Mouse (Mus musculus) erythroid progenitor cell, adult 5-6 weeks (primary cell): ENCODE results near the gene Ppil1. TPM values are rescaled to one million over a fixed set of nuclear protein-coding genes. Genes with fewer than 3 reads are reported as not detected.
"Not testable (repeated sequence)": the region's sequence is repeated elsewhere in the genome, so short reads cannot be mapped to it uniquely, and the experiment has no call there.

Experiments
- ATAC-seq: replicated peaks from 2 replicates; pipeline ENCODE4 v1.8.0; 2016; ENCODE audit warnings: moderate number of reproducible peaks, mild to moderate bottlenecking, moderate TSS enrichment, inconsistent platforms; ENCODE audit not compliant: poor library complexity, low FRiP score, severe bottlenecking
- total RNA-seq, 2 experiments: library from RNA; stranded (forward) in 1 of 2; stranded (reverse) in 1 of 2; fragments of 150-400 nt in 1 of 2; fragments of 186-747, 209-891 nt in 1 of 2; gene quantifications; 2 replicates each; pipeline versions ENCODE4 v1.2.3 to v1.2.4; 2015 to 2017; ENCODE audit warnings: low replicate concordance in 2 of 2

The Ppil1 gene
- total RNA-seq, 2 experiments from 2014 or later, result 13.3 to 43.6 TPM

DNA sequence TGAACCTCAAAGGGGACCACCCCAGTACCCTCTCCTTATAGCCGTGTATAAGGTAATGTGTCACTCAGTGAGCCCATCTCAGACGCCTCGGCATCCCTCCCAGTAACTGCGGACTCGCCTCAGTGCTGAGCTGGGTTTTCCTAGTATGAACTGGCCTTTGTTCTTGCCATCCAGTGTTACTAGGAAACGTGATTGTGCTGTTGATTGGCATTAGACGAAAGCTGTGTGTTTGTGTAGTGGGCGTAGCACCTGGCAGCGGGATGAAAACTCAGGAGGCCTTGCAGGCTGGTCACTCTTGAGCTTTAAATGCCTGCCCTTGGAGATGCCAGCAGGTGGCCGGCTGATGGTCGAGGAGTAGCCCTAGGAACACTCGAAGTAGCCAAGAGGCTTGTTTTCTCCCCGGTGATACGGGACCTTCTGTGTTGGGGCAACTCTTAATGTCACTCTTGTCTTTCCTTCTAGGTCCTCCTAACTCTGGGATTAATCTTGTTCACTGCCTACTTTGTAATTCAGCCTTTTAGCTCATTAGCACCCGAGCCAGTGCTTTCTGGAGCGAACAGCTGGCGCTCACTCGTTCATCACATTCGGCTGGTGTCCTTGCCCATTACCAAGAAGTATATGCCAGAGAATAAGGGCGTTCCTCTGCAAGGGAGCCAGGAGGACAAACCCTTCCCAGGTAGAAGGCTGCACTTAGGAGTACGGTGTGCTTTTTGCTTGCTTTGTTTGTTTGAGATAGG, 18.4 kb upstream of the Ppil1 start:
- ATAC-seq, result no peak

DNA sequence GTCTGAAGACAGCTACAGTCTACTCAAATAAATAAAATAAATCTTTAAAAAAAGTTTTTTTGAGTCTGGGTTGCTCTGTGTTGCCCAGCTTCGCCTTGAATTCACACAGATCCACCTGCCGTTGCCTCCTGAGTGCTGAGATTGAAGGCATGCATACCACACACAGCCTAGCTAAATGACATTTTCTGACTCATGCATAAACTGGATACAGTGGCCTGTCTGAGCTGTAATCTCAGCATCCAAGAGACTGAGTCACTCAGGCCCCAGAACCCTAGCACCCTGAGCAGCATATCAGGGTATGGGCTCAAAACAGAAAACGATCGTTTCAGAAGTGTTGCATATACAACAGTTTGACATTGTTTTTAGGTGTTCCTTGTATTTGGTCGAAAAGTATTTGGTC, 17.6 kb upstream of the Ppil1 start:
- no peak for ATAC-seq

DNA sequence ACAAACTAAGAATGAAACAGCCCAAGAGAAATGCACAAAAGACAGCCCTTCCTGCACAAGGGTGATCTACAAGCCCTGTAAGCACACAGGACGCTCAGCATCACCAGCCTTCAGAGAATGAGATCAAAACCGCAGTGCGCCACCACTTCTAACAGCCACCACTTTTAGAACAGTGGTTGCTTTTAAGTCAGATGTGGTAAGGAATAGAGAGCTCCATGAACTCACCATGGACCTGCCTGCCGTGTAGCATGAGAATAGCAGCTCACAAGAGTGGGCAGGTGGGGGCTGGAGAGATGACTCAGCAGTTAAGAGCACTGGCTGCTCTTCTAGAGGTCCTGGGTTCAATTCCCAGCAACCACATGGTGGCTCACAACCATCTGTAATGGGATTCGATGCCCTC, 16.4 kb upstream of the Ppil1 start:
- no peak for ATAC-seq

DNA sequence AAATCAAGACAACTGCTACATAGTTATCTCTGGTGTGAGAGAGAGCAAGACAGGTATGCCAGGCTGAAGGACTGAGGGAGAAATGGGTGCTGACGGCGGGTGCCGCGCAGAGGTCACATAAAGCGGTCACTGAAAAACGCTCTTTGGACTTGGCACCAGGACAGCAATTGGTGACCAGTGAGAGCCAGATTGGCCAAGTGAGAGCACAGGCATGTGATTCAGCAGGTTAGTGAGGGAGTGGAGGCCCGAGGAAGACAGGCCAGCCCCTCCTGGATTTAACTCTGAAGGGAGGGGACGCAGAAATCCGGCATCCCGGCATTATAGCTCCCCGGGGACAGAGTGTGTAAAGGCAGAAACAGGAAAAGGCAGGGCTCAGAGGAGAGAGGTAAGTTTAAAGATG, 9.9 kb upstream of the Ppil1 start:
- no peak for ATAC-seq

DNA sequence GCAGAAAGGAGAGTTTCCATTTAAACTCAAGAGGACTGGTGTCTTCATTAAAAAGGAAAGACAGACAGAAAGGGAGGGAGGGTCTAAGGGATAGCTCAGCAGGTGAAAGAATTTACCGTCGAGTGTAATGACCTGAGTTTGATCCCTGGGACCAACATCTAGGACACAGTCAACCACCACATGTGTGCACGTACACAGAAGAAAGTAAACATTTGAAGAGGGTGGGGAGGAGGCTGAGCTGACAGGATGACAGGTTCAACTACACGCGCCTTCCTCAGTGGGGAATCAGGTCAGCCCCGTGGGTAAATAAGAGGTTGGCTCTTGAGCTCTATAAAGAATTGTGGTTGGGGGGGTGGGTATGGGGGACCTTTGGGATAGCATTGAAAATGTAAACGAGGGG, 9.2 kb upstream of the Ppil1 start:
- ATAC-seq, result no peak

DNA sequence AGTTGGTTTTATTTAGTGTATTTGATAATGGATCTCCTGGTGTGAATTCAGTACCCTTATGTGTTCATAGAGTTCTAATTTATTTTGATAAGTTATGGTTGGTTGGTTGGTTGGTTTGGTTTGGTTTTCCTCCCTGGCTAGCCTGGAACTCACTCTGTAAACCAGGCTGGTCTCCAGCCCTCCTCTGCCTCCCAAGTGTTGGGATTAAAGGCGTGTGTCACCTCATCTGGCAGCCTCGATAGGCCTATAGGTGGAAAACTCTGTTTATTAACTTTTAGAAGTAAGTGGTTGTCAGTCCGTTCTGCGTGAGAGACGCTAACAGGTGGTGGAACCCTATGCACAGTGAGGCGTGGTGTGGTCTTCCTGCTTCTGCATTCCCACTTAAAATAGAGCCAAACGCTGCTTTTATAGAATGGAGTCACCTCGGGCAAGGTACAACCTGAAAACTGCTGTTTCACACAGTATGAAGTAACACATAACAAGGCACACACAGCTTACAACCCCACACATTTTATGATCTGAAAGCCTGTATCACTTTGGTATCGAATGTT, 6.2 kb upstream of the Ppil1 start:
- no peak for ATAC-seq

DNA sequence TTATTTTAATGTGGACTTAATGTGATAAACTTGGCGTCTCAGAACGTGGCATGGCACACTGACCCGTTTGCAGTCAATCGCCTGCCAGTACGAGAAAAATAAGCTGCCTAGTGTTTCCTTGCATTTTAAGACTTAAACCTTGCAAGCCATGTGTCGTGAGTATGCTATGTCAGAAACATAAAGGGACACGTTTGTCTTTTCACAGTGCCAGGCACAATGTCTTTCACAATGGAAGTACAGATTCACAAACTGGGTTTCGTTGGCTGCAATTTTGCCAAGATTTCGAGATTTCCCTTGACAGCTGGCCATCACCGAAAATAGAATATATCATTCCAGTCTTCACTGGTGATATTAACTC, 5.3 kb upstream of the Ppil1 start:
- ATAC-seq, result no peak

DNA sequence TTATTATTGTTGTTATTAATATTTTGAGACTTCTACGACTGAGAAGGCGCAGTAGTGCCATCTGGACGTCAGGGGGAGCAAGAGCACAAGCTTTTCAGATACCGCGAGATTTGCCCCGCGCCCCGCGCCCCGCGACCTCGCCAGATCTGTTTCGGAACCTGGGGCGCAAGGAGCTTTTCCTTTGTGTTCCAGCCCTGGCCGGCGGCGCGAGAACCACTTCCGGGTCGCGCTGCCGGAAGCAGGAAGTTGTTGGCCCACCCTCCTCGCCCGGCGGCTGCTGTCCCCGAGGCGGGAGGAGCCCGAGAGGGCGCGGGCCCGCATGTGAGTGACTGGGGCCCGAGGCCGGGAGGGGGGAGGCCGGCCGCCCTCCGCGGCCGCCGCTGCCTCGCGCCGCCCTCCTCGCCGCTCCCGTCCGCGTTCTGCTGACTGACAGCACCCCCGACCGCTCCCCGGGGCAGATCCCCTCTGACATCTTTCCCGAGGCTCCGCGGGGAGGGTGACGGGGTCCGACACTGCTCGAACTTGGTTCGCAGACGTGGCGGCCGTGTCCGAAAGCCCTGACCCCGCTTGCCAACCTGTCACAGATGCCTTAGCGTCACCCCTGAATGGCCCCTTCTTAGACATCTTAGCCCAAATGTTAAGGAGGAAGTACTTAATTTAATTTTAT, 4.8 kb upstream of the Ppil1 start, which contains the start of gene BC004004:
TSS of gene BC004004 (plus strand) at position 107 of the 667 bp plus-strand sequence.
- ATAC-seq, result peak; percentile 92

DNA sequence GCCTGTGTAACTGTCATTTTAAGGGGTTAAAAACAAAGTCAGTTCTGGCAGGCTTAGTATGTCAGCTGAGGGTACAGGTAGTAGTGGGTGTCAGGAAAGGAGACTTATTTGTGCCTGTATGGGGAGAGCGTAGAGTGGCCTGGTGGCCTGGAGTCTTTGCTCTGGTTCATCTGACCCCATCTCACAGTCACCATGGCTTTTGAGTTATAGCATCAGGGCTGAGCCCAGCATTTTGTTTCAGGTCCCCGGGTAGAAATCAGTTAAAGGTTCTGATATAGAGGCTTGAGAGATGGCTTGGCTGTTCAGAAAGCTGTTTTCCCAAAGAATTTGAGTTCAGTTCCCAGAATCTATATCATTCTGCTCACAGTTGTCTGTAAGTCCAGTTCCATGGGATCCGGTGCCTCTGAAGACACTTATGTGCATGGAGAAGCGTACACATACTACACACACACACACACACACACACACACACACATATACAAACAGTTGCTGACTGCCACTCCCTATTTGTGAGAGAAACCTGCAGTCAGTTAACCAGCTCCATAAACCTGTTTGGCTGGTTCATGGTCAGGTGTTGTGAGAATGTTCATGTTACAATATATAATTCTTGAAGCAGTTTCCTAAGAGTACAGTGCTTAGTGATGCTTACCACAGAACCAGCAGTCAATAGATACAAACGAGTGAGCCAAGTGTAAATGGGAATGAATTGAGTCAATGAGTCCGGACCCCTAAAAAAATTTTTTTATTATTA, 4.1 kb upstream of the Ppil1 start:
- ATAC-seq, result no peak

DNA sequence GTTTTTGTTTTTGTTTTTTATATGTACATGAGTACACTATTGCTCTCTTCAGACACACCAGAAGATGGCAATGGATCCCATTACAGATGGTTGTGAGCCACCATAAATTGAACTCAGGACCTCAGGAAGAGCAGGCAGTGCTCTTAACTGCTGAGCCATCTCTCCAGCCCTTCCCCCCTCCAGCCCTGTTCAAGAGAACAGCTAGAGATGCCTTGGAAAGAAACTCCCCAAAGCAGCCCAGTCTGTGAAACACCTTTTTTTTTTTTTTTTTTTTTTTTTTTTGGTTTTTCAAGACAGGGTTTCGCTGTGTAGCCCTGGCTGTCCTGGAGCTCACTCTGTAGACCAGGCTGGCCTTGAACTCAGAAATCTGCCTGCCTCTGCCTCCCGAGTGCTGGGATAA, 3.1 kb upstream of the Ppil1 start:
- ATAC-seq, result not testable (repeated sequence)

DNA sequence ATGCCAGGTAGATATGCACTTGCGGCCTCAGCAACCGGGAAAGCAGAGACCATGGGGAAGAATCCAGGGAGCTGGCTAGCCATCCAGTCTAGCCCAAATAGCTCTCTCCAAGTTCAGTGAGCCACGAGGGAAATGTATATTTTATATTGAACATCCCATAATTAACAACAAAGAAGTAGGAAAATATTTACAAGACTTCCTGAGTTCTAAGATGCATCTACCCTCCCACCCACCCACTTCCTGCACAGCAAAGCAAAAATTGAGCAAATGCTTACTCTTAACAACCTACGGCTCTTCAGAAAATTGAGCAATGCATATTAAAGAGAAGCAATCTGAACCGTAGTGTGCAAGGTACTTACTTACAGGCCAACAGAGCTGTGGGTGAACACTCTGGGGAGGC, 774 bp upstream of the Ppil1 start:
- ATAC-seq, result no peak

DNA sequence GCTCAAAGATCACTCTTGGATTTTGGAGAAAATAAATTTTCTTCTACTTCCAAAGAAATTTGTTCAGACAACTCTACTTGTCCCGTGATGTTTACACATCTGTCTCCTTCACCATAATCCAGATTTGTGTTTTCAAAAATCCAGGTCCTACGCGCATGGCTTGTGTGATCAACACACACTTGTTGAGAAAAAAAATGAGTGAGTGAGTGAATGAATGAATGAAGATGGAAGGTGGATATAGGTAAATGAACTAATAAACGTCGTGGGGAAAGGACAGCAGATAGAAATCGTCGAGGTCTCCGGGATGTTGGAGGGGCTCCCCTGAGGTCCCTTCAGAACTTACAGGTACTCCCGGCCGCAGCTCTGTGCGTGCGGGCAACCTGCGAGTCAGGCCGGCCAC, 569 bp downstream of the Ppil1 start:
- no peak for ATAC-seq

DNA sequence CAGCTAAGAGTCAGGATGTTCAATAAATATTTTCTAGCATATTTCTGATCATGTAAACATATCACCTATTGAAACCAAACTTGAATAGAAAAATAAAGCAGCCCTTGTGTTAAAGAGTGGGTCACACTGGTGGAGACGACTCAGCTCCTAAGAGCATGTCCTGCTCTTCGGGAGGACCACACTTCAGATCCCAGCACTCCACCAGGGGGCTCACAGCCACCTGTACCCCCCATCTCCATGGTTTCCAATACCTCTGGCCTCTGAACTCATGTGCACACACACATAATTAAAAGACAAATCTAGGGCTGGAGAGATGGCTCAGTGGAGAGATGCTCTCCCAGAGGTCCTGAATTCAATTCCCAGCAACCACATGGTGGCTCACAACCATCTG, 1.7 kb downstream of the Ppil1 start:
- no peak for ATAC-seq

DNA sequence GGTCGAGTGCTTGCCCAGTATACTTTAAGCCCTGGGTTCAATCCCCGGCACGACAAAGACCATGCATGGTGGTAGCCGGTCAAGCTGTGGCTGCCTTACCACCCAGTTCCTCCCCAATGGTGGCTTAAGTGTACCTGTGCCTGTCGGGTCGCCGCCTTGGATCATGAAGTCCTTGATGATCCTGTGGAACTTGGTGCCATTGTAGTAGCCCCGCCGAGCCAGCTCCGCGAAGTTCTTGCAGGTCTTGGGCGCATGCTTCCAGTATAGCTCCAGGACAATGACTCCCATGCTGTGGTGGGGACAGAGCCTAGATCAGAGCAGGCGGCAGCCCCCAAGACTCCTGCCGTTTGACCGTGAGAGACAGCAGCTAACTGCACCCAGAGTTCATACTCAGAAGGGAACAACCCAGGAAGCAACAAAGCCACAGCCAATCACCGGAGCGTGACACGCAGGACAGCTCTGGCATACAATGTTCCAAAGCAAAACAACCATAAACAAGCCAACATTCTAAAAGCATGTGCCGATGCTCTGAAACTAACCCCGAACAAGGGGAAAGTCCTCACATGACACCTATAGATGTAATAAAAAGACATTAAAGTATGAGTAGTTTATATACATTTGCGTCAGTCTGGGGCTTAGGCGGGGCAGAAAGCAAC, 2.3 kb downstream of the Ppil1 start:
- no peak for ATAC-seq

DNA sequence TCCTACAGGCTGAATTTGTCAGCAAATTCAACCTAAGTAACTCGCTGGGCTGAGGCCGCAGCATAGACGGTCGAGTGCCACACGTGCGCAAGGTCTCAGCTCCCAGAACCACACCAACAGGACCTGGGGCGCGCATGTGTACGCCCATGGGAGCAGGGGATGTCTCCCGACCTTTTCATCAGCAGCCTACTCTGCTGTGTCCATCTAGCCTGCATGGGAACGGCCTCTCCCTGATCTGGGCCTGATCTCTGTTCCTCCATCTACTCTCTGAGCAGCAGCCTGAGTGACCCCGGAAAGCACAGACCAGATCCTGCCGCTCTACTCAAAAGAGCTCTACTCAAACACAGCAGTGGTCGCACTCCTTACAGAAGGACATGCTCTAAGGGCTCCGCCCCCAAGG, 3.5 kb downstream of the Ppil1 start:
- ATAC-seq, result no peak

DNA sequence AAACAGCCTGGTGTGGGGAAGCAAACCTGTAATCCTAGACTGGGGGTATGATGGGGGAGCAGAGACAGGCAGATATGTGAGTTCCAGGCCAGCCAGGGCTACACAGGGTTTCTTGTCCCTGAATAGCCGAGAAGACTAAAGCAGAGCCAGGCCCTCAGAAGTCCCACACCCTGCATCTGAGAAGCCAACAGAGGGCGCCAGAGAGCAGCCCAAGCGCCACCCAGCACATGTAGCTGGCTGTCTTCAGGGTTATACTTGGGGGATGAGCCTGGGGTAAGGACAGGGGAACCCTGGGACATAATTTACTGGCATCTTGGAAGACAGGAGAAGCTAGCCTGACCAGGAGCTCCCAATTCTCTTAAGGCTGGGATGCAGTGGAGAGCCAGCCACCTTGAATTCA, 4.5 kb downstream of the Ppil1 start:
- ATAC-seq, result peak; percentile 65

DNA sequence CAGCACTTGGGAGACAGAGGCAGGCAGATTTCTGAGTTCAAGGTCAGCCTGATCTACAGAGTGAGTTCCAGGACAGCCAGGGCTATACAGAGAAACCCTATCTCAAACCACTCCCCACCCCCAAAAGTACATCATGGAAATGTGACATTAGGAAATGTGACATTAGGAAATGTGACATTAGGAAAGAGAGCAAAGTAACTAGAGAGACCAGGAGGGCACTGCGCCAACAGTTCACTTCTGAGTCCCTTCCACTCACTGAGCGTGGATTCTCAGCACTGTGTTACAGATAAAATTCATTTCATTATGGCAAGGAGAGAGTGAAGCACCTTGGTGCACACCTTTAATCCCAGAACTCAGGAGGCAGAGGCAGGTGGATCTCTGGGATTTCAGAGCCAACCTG, 5.1 kb downstream of the Ppil1 start:
- no peak for ATAC-seq

DNA sequence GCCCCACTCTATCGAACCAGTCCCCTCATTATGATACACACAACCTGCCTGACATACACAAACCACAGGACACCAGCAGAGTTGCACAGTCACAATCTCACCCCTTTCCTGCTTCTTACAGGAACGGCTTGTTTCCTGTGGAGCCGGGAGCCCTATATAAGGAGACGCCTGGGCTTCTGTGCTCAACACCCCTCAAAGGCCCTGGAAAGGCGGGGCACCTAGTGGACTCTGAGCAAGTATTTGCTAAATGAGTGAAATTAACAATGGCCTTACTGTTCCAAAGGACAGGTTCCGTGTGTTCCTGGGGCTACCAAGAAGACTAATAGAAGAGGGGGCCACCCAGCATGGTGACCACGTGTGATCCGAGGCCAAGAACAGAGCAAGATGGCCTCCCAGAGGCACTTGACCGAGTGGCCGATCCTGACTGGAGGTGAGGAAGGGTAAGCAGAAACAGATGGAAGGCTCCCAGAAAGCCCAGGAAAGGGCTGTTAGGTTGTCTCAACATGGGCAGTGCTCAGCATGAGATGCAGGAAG, 5.9 kb downstream of the Ppil1 start:
- ATAC-seq, result no peak

DNA sequence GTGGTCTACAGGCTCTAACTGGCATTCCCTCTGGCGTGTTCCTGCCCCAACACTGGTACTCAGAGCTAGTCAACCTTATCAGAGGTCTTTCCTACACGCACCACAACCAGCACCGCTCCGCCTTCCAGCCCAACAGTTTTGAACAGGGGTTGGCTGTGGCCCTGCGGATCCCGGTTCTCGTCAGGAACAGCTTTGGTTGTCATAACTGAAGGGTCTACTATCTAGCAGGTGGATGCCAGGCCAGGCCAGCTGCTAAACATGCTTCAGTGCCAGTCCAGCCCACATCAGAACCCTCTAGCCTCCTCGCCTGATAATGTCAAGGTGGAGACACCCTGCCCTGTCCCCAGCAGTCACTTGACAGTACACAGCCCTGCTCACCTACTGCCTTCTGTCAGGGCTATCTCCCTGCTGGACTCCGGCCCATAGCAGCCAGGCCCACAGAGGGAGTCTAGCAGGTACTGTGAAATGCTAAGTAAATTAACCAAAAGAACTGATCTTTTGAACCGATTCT, 6.9 kb downstream of the Ppil1 start:
- no peak for ATAC-seq

DNA sequence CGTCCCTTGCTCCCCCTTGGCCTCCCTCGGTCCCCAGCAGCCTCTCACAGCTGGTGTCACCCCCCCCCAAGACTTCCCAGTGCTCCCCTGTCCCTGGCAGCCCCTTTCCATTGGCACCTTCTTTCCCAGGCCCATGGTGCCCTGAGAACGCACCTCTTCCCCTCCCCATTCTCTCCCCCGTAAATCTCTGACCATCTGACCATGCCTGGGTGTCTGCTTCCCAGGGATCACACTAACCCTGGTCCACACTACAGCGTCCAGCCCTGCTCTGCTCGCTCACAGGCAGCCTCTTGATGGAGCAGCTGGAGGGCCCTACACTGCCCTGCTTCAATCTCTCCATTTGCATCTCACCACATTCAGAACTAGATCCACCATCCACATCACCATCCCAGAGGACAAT, 7.5 kb downstream of the Ppil1 start:
- ATAC-seq, result no peak
